Mouse (Mus musculus) large intestine, adult 2 months (tissue): ENCODE data around the gene Pla2g6. TPM values are rescaled to one million over a fixed set of nuclear protein-coding genes. Genes with fewer than 3 reads are reported as not detected.

Experiments
- DNase-seq: peaks from one replicate; pipeline ENCODE4 v3.0.0-alpha.2; 2012; ENCODE audit warnings: low read depth, low spot score
- whole genome bisulfite sequencing: fragments of 180-500 bp; shearing (Covaris S2); methylation state at CpG from one replicate; pipeline ENCODE4 v1.1.7; 2018; 5-methylcytosine and 5-hydroxymethylcytosine counted together
- polyA plus RNA-seq: library from polyadenylated mRNA; depleted of rRNA; stranded (reverse); fragments of >200 nt; gene quantifications from 2 replicates; pipeline ENCODE4 v1.2.3, GENCODE M21; 2012; rRNA removed

Gene Pla2g6
- polyA plus RNA-seq, 1 experiment, result 16.5 TPM

DNA sequence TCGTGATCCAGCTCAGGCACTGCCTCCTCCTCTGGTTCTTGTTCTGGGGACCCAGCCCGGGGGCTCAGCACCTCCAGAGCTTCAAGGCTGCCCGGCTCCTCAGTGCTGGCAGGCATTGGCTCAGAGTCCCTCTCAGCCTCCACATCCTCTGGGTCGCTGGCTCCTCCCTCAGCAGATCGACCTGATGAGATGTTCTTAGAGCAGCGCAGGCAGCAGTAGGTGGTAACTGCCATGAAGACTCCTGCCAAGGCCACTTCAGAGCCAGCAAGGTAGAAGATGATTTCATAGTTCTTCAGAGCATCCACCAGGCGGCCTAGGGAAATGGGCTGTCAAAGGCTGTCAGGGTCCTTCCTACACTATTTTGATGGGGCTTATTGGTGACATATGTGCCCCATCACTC is 77.0 kb downstream of the Pla2g6 start:
- no peak for DNase-seq
- 62% methylated on average over 7 of the region's 7 CpGs for WGBS

GRCm38 (mm10) chr15:79250236-79250635 is 78.0 kb downstream of the Pla2g6 start:
- no peak for DNase-seq
- 62% methylated on average over 2 of the region's 2 CpGs for WGBS

- no peak for DNase-seq
- 79% methylated on average over 3 of the region's 3 CpGs for WGBS
These were observed 82.9 kb downstream of the Pla2g6 start for GRCm38 (mm10) chr15:79245321-79245720.

- DNase-seq, result no peak
- WGBS, result 79% methylated on average over 7 of the region's 7 CpGs
These were observed 83.9 kb downstream of the Pla2g6 start for GRCm38 (mm10) chr15:79244071-79244893.

DNA sequence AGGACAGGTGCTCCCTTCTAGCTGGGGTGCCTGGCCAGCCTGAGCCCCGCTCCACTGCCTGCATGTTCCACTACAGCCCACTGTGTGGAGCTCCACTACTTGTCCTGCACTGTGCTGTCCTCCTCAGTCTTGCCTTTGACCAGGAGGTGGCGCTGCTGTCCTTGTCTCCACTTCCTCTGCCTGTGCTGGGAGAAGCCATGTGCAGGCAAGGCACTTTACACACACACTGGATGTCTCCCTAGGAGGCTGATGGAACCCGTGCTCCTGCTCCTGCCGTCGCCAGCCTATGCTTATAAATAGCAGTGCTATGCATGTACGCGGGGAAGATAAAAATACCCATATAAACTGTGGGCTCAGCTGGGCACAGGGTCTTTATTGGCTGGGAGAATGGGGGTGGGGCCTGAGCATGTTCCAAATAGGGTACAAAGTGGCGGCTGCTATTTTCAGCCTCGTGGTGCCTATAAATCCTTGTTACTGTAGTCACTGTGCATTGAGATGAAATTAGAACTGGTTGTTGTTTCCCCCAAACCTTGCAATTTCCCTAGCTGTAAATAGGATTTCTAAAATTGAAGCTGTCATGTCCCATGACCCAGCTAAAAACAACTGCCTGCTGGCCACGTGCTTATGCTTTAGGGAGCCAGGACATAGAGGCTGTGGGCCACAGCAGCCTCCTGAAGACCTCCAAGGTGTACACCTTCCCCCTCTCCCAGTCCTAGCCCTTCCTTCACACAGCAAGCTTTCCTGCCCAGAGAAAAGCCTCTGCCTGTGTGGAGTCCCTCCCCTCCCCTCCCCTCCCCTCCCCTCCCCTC is 84.8 kb downstream of the Pla2g6 start:
- peak; percentile 94 for DNase-seq
- WGBS, result 23% methylated on average over 10 of the region's 10 CpGs

- DNase-seq, result no peak
- WGBS, result 60% methylated on average over 13 of the region's 13 CpGs
These were observed 85.5 kb downstream of the Pla2g6 start for GRCm38 (mm10) chr15:79242574-79243233.

DNA sequence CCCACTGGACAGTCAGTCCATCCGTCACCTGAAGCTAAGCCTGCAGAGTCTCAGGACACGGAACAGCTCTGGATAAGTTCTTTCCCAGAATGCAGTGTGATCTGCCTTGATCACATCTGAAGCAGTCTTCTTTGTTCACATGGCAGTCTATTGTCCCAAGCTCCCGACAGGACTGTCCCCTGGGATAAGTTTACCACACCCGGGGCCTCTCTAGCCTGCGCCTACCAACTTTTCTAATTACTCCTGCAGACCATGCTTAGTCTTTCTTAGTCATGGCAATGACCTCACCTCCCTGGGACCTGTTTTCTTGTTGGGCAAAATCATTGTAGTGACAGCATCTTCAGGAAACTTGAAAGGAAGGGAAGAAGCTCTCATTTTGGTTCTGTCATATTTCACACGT is 90.2 kb downstream of the Pla2g6 start:
- 72% methylated on average over 6 of the region's 6 CpGs for WGBS
- no peak for DNase-seq

Other genes starting within 250 kb of the Pla2g6 start
- 9.4 and 15.0 TPM in 2 replicates for gene Micall1, start 219.5 kb downstream of the Pla2g6 start, polyA plus RNA-seq
- gene Polr2f, start 187.4 kb downstream of the Pla2g6 start, polyA plus RNA-seq, result 49.3 and 57.5 TPM in 2 replicates
- 1.6 and 2.1 TPM in 2 replicates for gene 1700088E04Rik, start 187.1 kb downstream of the Pla2g6 start, polyA plus RNA-seq
- 2.4 TPM in 2 replicates for gene Sox10, start 163.2 kb downstream of the Pla2g6 start, polyA plus RNA-seq
- 36.1 and 40.1 TPM in 2 replicates for gene Pick1, start 99.2 kb downstream of the Pla2g6 start, polyA plus RNA-seq
- gene Gm49486, start 99.0 kb downstream of the Pla2g6 start, polyA plus RNA-seq, result 0.12 TPM in 2 replicates
- 0.74 and 0.80 TPM in 2 replicates for gene Slc16a8, start 73.6 kb downstream of the Pla2g6 start, polyA plus RNA-seq
- gene Baiap2l2, start 42.9 kb downstream of the Pla2g6 start, polyA plus RNA-seq, result 223 and 289 TPM in 2 replicates
- gene Maff, start 18.2 kb upstream of the Pla2g6 start, polyA plus RNA-seq, result 5.3 and 7.7 TPM in 2 replicates
- gene Tmem184b, start 75.2 kb upstream of the Pla2g6 start, polyA plus RNA-seq, result 35.6 and 50.0 TPM in 2 replicates
- 25.8 and 36.0 TPM in 2 replicates for gene Csnk1e, start 127.2 kb upstream of the Pla2g6 start, polyA plus RNA-seq
- gene Kcnj4, start 176.9 kb upstream of the Pla2g6 start, polyA plus RNA-seq, result 0.05 TPM in 1 of 2 replicates, not detected in the other
- gene Kdelr3, start 188.0 kb upstream of the Pla2g6 start, polyA plus RNA-seq, result 22.6 and 31.1 TPM in 2 replicates
- 91.2 and 159 TPM in 2 replicates for gene Ddx17, start 218.4 kb upstream of the Pla2g6 start, polyA plus RNA-seq